Mouse (Mus musculus) regulatory T cell (primary cell): ENCODE results near the gene Ldhd.

Source experiments
- in situ Hi-C: fragments of 300-600 bp; cut with MboI, MseI; formaldehyde crosslinking; loops from one replicate; pipeline ENCODE4 v1.15.1; 2025; ENCODE audit warnings: high pct_unique_total_duplicates

Ldhd gene

GRCm38 (mm10) chr8:111628401-111628800 lies 1.8 kb downstream of the Ldhd start:
- in situ Hi-C loops: loop anchor here (10.0 kb wide), 1 partner anchor 284 kb away; no protein-coding TSS in a partner anchor

- in situ Hi-C loops: loop anchor here (10.0 kb wide), 1 partner anchor 283 kb away; no protein-coding TSS in a partner anchor
Observed at GRCm38 (mm10) chr8:111627923-111628322, 2.3 kb downstream of the Ldhd start.

- in situ Hi-C loops: loop anchor here (10.0 kb wide), 1 partner anchor 282 kb away; no protein-coding TSS in a partner anchor
Observed at GRCm38 (mm10) chr8:111626933-111627332, 3.2 kb downstream of the Ldhd start.

- in situ Hi-C loops: loop anchor here (10.0 kb wide), 1 partner anchor 282 kb away; no protein-coding TSS in a partner anchor
Observed at GRCm38 (mm10) chr8:111626528-111626820, 3.7 kb downstream of the Ldhd start.

GRCm38 (mm10) chr8:111625694-111626527 lies 4.3 kb downstream of the Ldhd start:
- in situ Hi-C loops: loop anchor here (10.0 kb wide), 1 partner anchor 281 kb away; no protein-coding TSS in a partner anchor

GRCm38 (mm10) chr8:111624853-111625221 lies 5.3 kb downstream of the Ldhd start:
- in situ Hi-C loops: loop anchor here (10.0 kb wide), 1 partner anchor 280 kb away; no protein-coding TSS in a partner anchor

GRCm38 (mm10) chr8:111624081-111624852 lies 5.9 kb downstream of the Ldhd start:
- in situ Hi-C loops: loop anchor here (10.0 kb wide), 1 partner anchor 279 kb away; no protein-coding TSS in a partner anchor

GRCm38 (mm10) chr8:111622553-111622952 lies 7.6 kb downstream of the Ldhd start:
- in situ Hi-C loops: loop anchor here (10.0 kb wide), 1 partner anchor 278 kb away; no protein-coding TSS in a partner anchor

- in situ Hi-C loops: loop anchor here (10.0 kb wide), 1 partner anchor 277 kb away; no protein-coding TSS in a partner anchor
Observed at GRCm38 (mm10) chr8:111622104-111622503, 8.1 kb downstream of the Ldhd start.

GRCm38 (mm10) chr8:111619936-111620335 lies 10.2 kb downstream of the Ldhd start:
- in situ Hi-C loops: loop anchor here (10.0 kb wide), 1 partner anchor 275 kb away; no protein-coding TSS in a partner anchor

GRCm38 (mm10) chr8:111618273-111618672 lies 11.9 kb downstream of the Ldhd start:
- in situ Hi-C loops: no loop called here

- in situ Hi-C loops: no loop called here
Observed at GRCm38 (mm10) chr8:111617812-111618211, 12.4 kb downstream of the Ldhd start.

GRCm38 (mm10) chr8:111614786-111615701 lies 15.1 kb downstream of the Ldhd start:
- in situ Hi-C loops: no loop called here

- in situ Hi-C loops: no loop called here
Observed at GRCm38 (mm10) chr8:111613181-111613580, 17.0 kb downstream of the Ldhd start.

- in situ Hi-C loops: no loop called here
Observed at GRCm38 (mm10) chr8:111607414-111607813, 22.8 kb downstream of the Ldhd start.

GRCm38 (mm10) chr8:111606961-111607360 lies 23.2 kb downstream of the Ldhd start:
- in situ Hi-C loops: no loop called here

- in situ Hi-C loops: no loop called here
Observed at GRCm38 (mm10) chr8:111604986-111605385, 25.2 kb downstream of the Ldhd start.

- in situ Hi-C loops: no loop called here
Observed at GRCm38 (mm10) chr8:111602050-111602449, 28.1 kb downstream of the Ldhd start.

- in situ Hi-C loops: no loop called here
Observed at GRCm38 (mm10) chr8:111599707-111600444, 30.3 kb downstream of the Ldhd start.

GRCm38 (mm10) chr8:111597310-111597709 lies 32.9 kb downstream of the Ldhd start:
- in situ Hi-C loops: no loop called here

- in situ Hi-C loops: no loop called here
Observed at GRCm38 (mm10) chr8:111596485-111596821, 33.7 kb downstream of the Ldhd start.
